Mouse (Mus musculus) R1 (cell line): ENCODE results near the gene Fgfr2.
A peak's percentile ranks its signal among the peaks of the same experiment; 100 is the strongest.

ENCODE experiments used
- DNase-seq: peaks from one replicate; pipeline ENCODE4 v3.0.0-alpha.2; 2018; ENCODE audit warnings: low read depth, low spot score

Gene Fgfr2

GRCm38 (mm10) chr7:132697258-132697796, 425.8 kb downstream of the Fgfr2 start:
- no peak for DNase-seq

- no peak for DNase-seq
Measured at GRCm38 (mm10) chr7:132693561-132693960, 429.6 kb downstream of the Fgfr2 start.

- no peak for DNase-seq
Measured at GRCm38 (mm10) chr7:132692719-132693118, 430.4 kb downstream of the Fgfr2 start.

GRCm38 (mm10) chr7:132690716-132691472, 432.3 kb downstream of the Fgfr2 start:
- no peak for DNase-seq

- DNase-seq: no peak
Measured at GRCm38 (mm10) chr7:132689722-132690121, 433.4 kb downstream of the Fgfr2 start.

- no peak for DNase-seq
Measured at GRCm38 (mm10) chr7:132688721-132689120, 434.4 kb downstream of the Fgfr2 start.

GRCm38 (mm10) chr7:132687897-132688296, 435.3 kb downstream of the Fgfr2 start:
- DNase-seq: no peak

GRCm38 (mm10) chr7:132686515-132686914, 436.6 kb downstream of the Fgfr2 start:
- DNase-seq: no peak

GRCm38 (mm10) chr7:132683923-132684322, 439.2 kb downstream of the Fgfr2 start:
- DNase-seq: no peak

GRCm38 (mm10) chr7:132682901-132683300, 440.2 kb downstream of the Fgfr2 start:
- no peak for DNase-seq

GRCm38 (mm10) chr7:132682336-132682735, 440.8 kb downstream of the Fgfr2 start:
- DNase-seq: no peak

GRCm38 (mm10) chr7:132681831-132682230, 441.3 kb downstream of the Fgfr2 start:
- DNase-seq: no peak

GRCm38 (mm10) chr7:132681296-132681695, 441.9 kb downstream of the Fgfr2 start:
- no peak for DNase-seq

GRCm38 (mm10) chr7:132679549-132679948, 443.6 kb downstream of the Fgfr2 start:
- no peak for DNase-seq

- no peak for DNase-seq
Measured at GRCm38 (mm10) chr7:132679117-132679516, 444.0 kb downstream of the Fgfr2 start.

GRCm38 (mm10) chr7:132675922-132676321, 447.2 kb downstream of the Fgfr2 start:
- no peak for DNase-seq

GRCm38 (mm10) chr7:132673931-132674755, 449.0 kb downstream of the Fgfr2 start:
- DNase-seq: peak; percentile 23

- DNase-seq: no peak
Measured at GRCm38 (mm10) chr7:132672481-132672959, 450.6 kb downstream of the Fgfr2 start.

GRCm38 (mm10) chr7:132670863-132671165, 452.3 kb downstream of the Fgfr2 start:
- DNase-seq: no peak

GRCm38 (mm10) chr7:132669999-132670862, 452.9 kb downstream of the Fgfr2 start:
- no peak for DNase-seq

- DNase-seq: no peak
Measured at GRCm38 (mm10) chr7:132668604-132669003, 454.5 kb downstream of the Fgfr2 start.

- no peak for DNase-seq
Measured at GRCm38 (mm10) chr7:132666516-132666915, 456.6 kb downstream of the Fgfr2 start.
